Mouse (Mus musculus) spleen, adult 2 months (tissue): ENCODE measurements around the gene Med10.

Experiments used
- CTCF ChIP-seq: fragments of 200-500 bp; IDR thresholded peaks from 2 replicates; pipeline ENCODE4 v1.5.1; 2011; ENCODE audit warnings: mild to moderate bottlenecking, inconsistent platforms; ENCODE audit not compliant: insufficient read depth, insufficient read length, insufficient replicate concordance; ENCODE audit errors: extremely low read depth
- POLR2A ChIP-seq: fragments of 200-500 bp; IDR thresholded peaks from 2 replicates; pipeline ENCODE4 v1.6.1; 2011; ENCODE audit warnings: low read depth, low read length, inconsistent platforms

DNA sequence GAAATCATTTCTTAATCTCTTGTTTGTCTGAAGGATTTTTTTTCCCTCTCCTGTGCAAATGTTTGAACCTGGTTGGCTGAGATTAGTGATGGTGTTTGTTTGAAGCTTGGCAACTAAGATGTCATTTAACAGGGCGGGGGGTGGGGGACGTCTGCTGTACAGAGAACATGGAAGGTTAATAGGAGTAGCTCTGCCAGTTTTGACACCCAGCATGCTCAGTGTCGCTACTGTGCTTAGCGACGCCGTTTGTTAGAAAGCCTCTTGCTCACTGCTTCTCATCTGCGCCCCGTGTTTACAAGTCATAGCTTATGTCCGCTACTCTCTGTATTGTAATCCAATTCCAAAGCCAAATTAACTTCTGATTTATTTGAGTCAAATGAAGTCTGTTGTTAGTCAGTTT is 37.5 kb upstream of the Med10 start:
- no peak for TF ChIP-seq CTCF
- TF ChIP-seq POLR2A = no peak
